Mouse (Mus musculus) liver, postnatal 0 days (tissue): ENCODE data around the gene Msrb3. TPM values are rescaled to one million over a fixed set of nuclear protein-coding genes. Genes with fewer than 3 reads are reported as not detected.
A peak's percentile ranks its signal among the peaks of the same experiment; 100 is the strongest.

Experiments used
- ATAC-seq: fragments of 200-750 bp; cut with Nextera tagmentation; 2 replicates; pipeline ENCODE4 v1.8.0; 2017; ENCODE audit warnings: mild to moderate bottlenecking, moderate library complexity
- DNase-seq: peaks from one replicate; pipeline ENCODE4 v3.0.0-alpha.2; 2016
- H3K27ac ChIP-seq: fragments of 300-500 bp; sonication (generic); 2 replicates; pipeline ENCODE4 v1.5.1; 2014; ENCODE audit warnings: antibody characterized with exemption, moderate library complexity, mild to moderate bottlenecking, low read depth
- H3K27me3 ChIP-seq: fragments of 300-500 bp; sonication (generic); 2 replicates; pipeline ENCODE4 v1.6.1; 2014; ENCODE audit warnings: low read length, control low read depth, mixed read lengths; ENCODE audit not compliant: insufficient read depth
- H3K36me3 ChIP-seq: fragments of 300-500 bp; sonication (generic); replicated peaks from 2 replicates; pipeline ENCODE4 v1.6.1; 2014; ENCODE audit warnings: mild to moderate bottlenecking, control low read depth, low read length, moderate library complexity, mixed read lengths; ENCODE audit not compliant: insufficient read depth
- H3K4me1 ChIP-seq: fragments of 300-500 bp; sonication (generic); 2 replicates; pipeline ENCODE4 v1.6.1; 2014; ENCODE audit warnings: antibody characterized with exemption, mild to moderate bottlenecking, control low read depth; ENCODE audit not compliant: insufficient read depth
- H3K4me2 ChIP-seq: fragments of 300-500 bp; sonication (generic); 2 replicates; pipeline ENCODE4 v1.6.1; 2014; ENCODE audit warnings: low read depth, mild to moderate bottlenecking, low read length, moderate library complexity, mixed read lengths
- H3K4me3 ChIP-seq: fragments of 300-500 bp; sonication (generic); 2 replicates; pipeline ENCODE4 v1.5.1; 2014; ENCODE audit warnings: low read depth, low read length
- H3K9ac ChIP-seq: fragments of 300-500 bp; sonication (generic); replicated peaks from 2 replicates; pipeline ENCODE4 v1.6.1; 2014; ENCODE audit warnings: mild to moderate bottlenecking, moderate library complexity
- H3K9me3 ChIP-seq: fragments of 300-500 bp; sonication (generic); 2 replicates; pipeline ENCODE4 v1.6.1; 2016; ENCODE audit warnings: mild to moderate bottlenecking, control low read depth, low read length, mixed read lengths
- CTCF ChIP-seq: sonication (generic); IDR thresholded peaks from 2 replicates; pipeline ENCODE4 v1.5.1; 2016; ENCODE audit warnings: antibody characterized with exemption, low read depth
- EP300 ChIP-seq: IDR thresholded peaks from 2 replicates; pipeline ENCODE4 v1.6.1; 2016; ENCODE audit warnings: antibody characterized with exemption, low read depth, mild to moderate bottlenecking
- WGBS: fragments of 180-500 bp; shearing (Covaris S2); extraction: QIAGEN DNeasy Blood & Tissue Kit; methylation state at CpG from one replicate; pipeline ENCODE4 v1.1.7; 2014; ENCODE audit not compliant: insufficient replicate concordance; 5-methylcytosine and 5-hydroxymethylcytosine counted together
- polyA plus RNA-seq: library from polyadenylated mRNA; unstranded; fragments of >200 nt; fragmentation: Nextera tagmentation; extraction: Ambion mirVana; gene quantifications from 2 replicates; pipeline ENCODE4 v1.2.1, GENCODE M21; 2015

The Msrb3 gene
- polyA plus RNA-seq, 1 experiment from 2014 or later: 2.7 TPM

- Histone ChIP-seq H3K9me3 (no peaks in the 10 kb centered on the region), H3K4me1 (no peaks in the 10 kb centered on the region), H3K4me2 (no peak overlapping the region), H3K27me3 (no peaks in the 10 kb centered on the region), H3K36me3 (peaks cover 43% of the 10 kb centered on the region), H3K4me3 (no peak overlapping the region), H3K27ac (no peak overlapping the region), H3K9ac (no peak overlapping the region)
- ATAC-seq (no peak), DNase-seq (no peak)
- 66% methylated on average over 7 of the region's 7 CpGs for WGBS
- TF ChIP-seq CTCF: peak; percentile 8; the same call in 1 of the 2 replicates
- no peak for TF ChIP-seq EP300
Observed at GRCm38 (mm10) chr10:120929536-120929935, 30.6 kb upstream of the Msrb3 start.

- Histone ChIP-seq H3K27me3 (no peaks in the 10 kb centered on the region), H3K4me2 (no peak overlapping the region), H3K4me1 (no peaks in the 10 kb centered on the region), H3K27ac (no peak overlapping the region), H3K9ac (no peak overlapping the region), H3K36me3 (peaks cover 42% of the 10 kb centered on the region), H3K4me3 (no peak overlapping the region), H3K9me3 (no peaks in the 10 kb centered on the region)
- ATAC-seq (no peak), DNase-seq (no peak)
- WGBS: 72% methylated on average over 5 of the region's 5 CpGs
- TF ChIP-seq CTCF: no peak
- TF ChIP-seq EP300: no peak
Observed at GRCm38 (mm10) chr10:120928183-120928582, 29.3 kb upstream of the Msrb3 start.

DNA sequence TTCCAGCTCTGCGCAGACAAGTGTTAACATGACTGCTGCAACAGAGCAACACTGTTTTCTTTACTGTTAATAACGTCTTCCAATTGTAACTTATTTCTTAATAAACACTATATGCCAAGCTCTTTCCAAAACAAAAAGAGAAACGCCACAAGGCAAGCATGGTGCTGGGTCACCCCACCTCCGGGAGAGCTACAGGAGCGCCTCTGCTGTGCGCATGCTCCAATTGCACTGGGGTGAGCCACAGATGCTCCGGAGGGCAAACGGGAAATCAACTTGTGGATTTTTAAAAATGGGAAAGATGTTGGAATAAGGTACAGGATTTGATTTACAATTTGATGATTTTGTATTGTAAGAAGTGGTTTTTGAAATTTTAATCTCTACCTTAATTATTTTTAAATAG, 27.3 kb upstream of the Msrb3 start:
- H3K27ac ChIP-seq: no peak overlapping the region
- no peak for TF ChIP-seq CTCF
- no peak for TF ChIP-seq EP300
- no peaks in the 10 kb centered on the region for H3K9me3 ChIP-seq
- 95% methylated on average over 8 of the region's 8 CpGs for WGBS
- H3K4me1 ChIP-seq: no peaks in the 10 kb centered on the region
- no peak overlapping the region for H3K4me2 ChIP-seq
- H3K36me3 ChIP-seq: peaks cover 36% of the 10 kb centered on the region
- no peaks in the 10 kb centered on the region for H3K27me3 ChIP-seq
- H3K4me3 ChIP-seq: no peak overlapping the region
- H3K9ac ChIP-seq: no peak overlapping the region
- ATAC-seq: no peak
- no peak for DNase-seq

DNA sequence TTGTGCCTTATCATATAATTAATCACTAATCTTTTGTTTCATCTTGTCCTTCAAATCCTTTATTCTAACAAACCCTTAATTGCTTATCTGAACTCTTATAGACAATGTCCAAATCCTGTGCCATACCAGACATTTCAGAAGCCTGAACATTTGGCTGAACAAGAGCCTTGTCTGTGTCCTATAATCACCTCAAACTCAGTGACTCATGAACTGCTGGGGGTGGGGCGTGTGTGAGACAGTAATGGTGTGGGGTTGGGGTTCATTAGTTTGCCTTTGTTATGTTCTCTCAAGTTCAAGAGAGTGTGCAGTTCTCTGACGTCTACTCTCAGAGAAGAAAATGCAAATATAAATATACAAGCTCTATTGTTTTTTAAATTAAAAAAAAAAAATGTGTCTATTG, 22.6 kb upstream of the Msrb3 start:
- no peak overlapping the region for H3K9ac ChIP-seq
- no peak overlapping the region for H3K4me2 ChIP-seq
- no peaks in the 10 kb centered on the region for H3K4me1 ChIP-seq
- ATAC-seq: no peak
- H3K27me3 ChIP-seq: no peaks in the 10 kb centered on the region
- no peak overlapping the region for H3K27ac ChIP-seq
- no peaks in the 10 kb centered on the region for H3K9me3 ChIP-seq
- WGBS: 77% methylated on average over 2 of the region's 2 CpGs
- H3K36me3 ChIP-seq: peaks cover 16% of the 10 kb centered on the region
- DNase-seq: no peak
- no peak for TF ChIP-seq EP300
- no peak for TF ChIP-seq CTCF
- no peak overlapping the region for H3K4me3 ChIP-seq

DNA sequence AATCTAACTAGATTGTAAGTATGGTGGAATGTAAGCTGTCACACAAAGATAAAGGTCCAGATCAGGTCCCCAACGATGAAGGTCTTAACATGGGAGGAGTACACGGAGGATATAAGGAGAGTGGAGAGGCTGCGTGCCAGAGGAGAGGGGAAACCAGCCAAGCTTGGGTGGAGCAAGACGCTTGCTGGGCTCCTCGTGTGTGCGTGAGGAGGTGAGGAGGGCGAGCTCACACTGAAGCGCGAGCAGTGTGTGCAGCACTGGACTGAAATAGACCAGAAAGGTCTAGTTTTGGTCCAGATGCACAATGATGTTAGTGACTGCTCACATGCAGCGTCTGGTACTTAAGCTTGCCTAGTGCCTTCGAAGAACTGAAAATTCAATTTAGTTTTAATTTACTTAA, 21.7 kb upstream of the Msrb3 start:
- no peak overlapping the region for H3K4me2 ChIP-seq

DNA sequence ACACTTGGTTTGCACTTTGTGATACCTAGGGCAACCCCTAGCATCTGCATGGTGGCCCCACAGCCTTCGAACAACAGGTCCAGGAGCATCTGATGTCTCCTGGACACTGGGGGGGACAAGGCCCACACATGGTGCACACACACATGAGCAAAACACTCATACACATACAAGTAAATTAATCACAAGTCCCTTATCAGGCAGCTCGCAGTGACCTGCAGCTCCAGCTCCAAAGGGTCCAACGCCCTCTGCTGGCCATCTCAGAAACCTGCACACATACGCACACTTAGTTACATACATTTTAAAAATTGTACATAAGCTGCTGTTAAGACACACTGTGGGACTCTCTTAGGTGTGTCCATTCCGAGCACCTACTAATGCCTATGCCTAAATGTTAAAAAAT, 17.3 kb upstream of the Msrb3 start:
- Histone ChIP-seq H3K27me3 (no peaks in the 10 kb centered on the region), H3K9me3 (no peaks in the 10 kb centered on the region), H3K27ac (no peak overlapping the region), H3K36me3 (no peaks in the 10 kb centered on the region), H3K9ac (no peak overlapping the region), H3K4me1 (no peaks in the 10 kb centered on the region), H3K4me2 (no peak overlapping the region), H3K4me3 (no peak overlapping the region)
- DNase-seq (no peak), ATAC-seq (no peak)
- 86% methylated on average over 5 of the region's 5 CpGs for WGBS
- TF ChIP-seq CTCF (peak; percentile 50), EP300 (no peak)

More for the DNA sequence above, 21.7 kb upstream of the Msrb3 start:
- H3K9me3 ChIP-seq: no peaks in the 10 kb centered on the region
- H3K4me3 ChIP-seq: no peak overlapping the region
- no peaks in the 10 kb centered on the region for H3K4me1 ChIP-seq
- no peak overlapping the region for H3K9ac ChIP-seq
- H3K27me3 ChIP-seq: no peaks in the 10 kb centered on the region
- no peak overlapping the region for H3K27ac ChIP-seq
- TF ChIP-seq EP300 (no peak), CTCF (no peak)
- ATAC-seq (no peak), DNase-seq (no peak)
- WGBS: 79% methylated on average over 11 of the region's 11 CpGs
- peaks cover 9% of the 10 kb centered on the region for H3K36me3 ChIP-seq

DNA sequence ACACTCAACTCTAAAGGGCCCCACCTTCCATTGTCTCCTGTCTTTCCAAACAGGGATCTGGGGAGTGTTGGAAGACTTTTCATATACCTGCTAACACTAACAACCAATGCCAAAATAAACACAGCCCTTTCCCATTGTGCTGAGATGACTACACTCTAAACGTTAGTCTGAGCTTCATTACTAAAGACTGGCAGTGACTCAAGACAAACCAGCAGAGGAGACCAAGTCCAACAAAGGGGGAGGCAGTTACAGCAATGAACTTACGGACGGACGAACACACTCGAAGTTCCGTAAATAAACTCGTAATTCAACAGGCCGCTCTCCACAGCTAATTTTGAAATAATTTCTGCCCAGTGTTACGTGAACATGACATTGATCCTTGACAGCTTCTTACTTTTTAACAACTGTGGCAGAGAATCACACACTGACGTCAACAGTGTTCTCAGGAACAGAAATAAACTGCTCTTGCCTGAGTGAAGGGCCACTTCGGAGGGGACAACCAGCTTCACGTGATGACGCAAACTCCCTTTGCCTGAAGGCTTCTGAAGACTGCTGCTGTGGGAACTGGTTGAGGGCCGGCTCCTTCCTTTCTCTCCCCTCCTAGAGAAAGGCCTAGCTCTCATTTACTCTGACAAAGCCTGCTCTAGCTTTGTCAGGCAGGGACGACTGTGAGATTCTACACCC, 16.2 kb upstream of the Msrb3 start:
- ATAC-seq: no peak
- 82% methylated on average over 15 of the region's 15 CpGs for WGBS
- no peak for TF ChIP-seq CTCF
- TF ChIP-seq EP300: no peak

More for the DNA sequence above, 16.2 kb upstream of the Msrb3 start:
- Histone ChIP-seq H3K9me3 (no peaks in the 10 kb centered on the region), H3K36me3 (no peaks in the 10 kb centered on the region), H3K4me3 (no peak overlapping the region), H3K27me3 (no peaks in the 10 kb centered on the region), H3K9ac (no peak overlapping the region), H3K27ac (no peak overlapping the region), H3K4me2 (no peak overlapping the region), H3K4me1 (no peaks in the 10 kb centered on the region)
- no peak for DNase-seq
